Mouse (Mus musculus): Measurements from ENCODE around the gene Fam89b.

Fam89b gene

GRCm38 (mm10) chr19:5739446-5739845, 10.0 kb upstream of the Fam89b start:
- DNase-seq (ENCODE audit: low spot score in 2 of 2): no peak

DNA sequence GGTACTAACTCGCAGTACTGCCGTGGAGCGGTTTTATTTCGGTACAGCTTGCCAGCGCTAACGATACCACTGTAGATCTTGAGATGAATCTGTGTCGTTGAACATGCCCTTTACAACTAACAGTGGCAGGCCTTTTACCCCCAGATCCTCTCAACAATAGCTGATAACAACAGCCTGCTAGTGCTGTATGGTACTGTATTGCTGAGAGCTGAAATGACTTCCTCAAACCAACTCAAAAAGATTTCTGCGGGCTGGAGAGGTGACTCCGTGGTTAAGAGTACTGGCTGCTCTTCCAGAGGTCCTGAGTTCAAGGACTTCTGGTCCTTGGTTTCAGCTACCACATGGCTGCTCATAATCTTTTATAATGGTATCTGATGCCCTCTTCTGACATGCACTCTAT, 4.9 kb upstream of the Fam89b start:
- no peak for DNase-seq (ENCODE audit: low spot score in 2 of 2)

- DNase-seq (ENCODE audit: low spot score in 2 of 2): peak; percentile 96
Observed at GRCm38 (mm10) chr19:5731264-5731978, 2.0 kb upstream of the Fam89b start.

GRCm38 (mm10) chr19:5730314-5731186, 1.1 kb upstream of the Fam89b start:
- peak; percentile 49 to 59 for DNase-seq (ENCODE audit: low spot score in 2 of 2)

DNA sequence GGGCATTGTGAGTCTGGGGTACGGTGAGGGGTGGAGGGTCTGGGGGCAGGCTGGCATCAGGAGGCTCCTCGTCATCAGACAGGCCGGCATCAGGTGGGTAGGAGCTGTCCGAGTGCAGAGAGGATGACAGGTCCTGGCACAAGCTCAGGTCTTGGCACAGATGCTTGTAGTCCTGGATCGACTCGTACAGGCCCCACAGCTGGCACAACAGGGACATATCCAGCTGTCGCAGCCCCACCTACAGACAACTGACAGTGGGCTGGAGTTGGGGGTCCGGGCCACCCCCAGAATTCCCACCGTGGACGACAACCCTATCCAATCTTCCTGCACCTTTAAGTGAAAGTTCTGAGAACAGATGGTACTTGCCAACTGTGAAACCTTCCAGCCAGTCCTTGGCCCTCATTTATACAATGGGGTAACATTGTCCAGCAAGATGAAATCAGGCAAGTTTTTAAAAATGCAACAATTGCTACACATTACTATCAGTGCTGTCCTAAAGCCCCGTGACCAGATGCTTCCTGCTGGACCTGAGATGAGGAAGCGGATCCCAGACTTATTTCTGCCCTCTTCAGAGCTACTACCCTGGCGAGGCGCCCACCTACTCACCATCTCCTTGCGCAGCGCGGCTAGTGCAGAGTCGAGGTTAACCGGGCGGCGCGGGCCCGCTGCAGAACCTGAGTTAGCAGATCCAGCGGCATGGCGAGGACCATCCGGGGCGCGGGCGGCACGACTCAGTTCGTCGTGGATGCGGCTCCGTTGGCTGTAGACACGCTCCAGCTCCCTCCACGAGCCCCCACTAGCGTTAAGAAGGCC, 616 bp downstream of the Fam89b start:
- peak; percentile 81 to 82 for DNase-seq (ENCODE audit: low spot score in 2 of 2)

- DNase-seq (ENCODE audit: low spot score in 2 of 2): peak; percentile 84 to 91
Observed at GRCm38 (mm10) chr19:5727701-5728100, 1.8 kb downstream of the Fam89b start.

DNA sequence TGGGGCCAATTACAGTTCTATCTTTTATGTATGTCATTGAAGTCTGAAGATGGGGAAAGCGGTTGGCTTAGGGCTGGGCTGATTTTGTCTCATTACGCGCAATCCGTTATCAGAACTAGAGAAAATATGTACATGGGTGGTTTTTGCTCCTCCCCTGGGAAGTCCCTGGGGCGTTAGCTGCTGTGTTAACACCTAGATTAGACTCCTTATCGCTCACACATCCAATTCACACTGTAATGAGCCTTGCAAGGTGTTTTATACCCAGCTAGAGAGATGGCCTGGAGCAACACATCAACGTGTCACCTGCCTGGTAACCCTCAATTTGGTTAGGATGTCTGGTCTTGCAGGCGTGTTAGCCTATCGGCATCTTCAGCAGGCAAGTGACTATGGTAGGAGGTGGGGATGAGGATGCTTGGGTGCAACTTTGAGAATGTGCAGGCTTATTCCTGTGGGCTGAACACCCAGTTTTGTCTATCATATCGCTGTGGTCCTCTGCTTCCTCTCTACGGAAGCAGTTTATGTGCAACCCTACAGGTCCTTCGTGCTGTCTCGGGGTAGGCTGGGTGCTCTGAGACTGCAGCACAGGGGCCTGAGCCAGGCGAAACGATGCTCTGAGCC, 2.4 kb downstream of the Fam89b start:
- DNase-seq (ENCODE audit: low spot score in 2 of 2): no peak

GRCm38 (mm10) chr19:5725767-5726515, 3.5 kb downstream of the Fam89b start, which contains the start of gene Ehbp1l1:
Gene Ehbp1l1, minus strand, starts transcription at chr19:5726317.
- DNase-seq (ENCODE audit: low spot score in 2 of 2): no peak

- DNase-seq (ENCODE audit: low spot score in 2 of 2): no peak
Observed at GRCm38 (mm10) chr19:5725029-5725707, 4.3 kb downstream of the Fam89b start.

GRCm38 (mm10) chr19:5724549-5724941, 4.9 kb downstream of the Fam89b start:
- peak in 1 of 2 experiments; percentile 63 for DNase-seq (ENCODE audit: low spot score in 2 of 2)

DNA sequence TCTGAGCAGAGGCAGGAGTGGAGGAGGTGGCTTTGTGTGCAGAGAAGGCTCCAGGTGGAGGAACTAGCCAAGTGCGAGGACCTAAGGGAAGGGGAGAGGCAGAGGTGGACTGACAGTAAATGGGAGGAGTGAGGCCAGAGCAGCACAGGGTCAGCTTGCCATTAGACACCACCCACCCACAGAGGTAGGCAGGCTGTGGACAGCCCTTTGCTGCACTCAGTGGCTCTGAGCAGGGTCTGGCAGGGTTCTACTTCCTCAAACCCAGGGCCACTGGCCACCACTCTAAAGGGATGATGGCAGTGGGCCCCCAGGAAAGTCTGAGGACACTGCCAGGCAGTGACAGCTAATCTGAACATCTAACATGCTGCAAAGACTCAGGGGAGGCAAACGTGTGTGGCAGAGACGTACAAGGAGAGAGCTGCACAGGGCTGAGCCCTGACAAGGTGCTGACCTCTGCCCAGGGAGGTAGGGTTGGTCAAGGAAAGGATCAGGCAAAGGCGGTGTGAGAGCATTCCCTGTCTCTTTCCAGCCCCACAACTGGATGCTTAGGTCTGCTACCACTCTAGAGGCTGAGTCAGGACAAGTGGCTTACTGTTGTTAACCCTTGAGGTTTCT, 5.4 kb downstream of the Fam89b start:
- no peak for DNase-seq (ENCODE audit: low spot score in 2 of 2)

- DNase-seq (ENCODE audit: low spot score in 2 of 2): no peak
Observed at GRCm38 (mm10) chr19:5722848-5723425, 6.5 kb downstream of the Fam89b start.

DNA sequence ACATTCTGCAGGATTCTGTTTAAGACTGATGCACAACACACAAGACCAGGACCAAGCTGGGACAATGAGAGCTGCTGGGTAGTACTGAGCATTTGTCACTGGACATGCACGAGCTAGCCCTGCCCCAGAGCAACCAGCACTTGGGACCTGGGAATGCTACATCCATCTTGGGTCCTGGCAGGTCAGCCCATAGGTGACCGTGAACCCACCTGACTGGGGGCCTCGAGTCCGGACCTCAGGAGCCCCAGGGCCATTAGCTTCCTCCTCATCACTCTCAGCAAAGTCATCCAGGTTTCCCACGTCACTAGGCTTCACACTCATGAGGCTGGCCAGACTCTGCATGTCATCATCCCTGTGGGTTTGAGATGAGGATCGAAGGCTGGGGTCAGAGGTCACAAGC, 8.2 kb downstream of the Fam89b start:
- no peak for DNase-seq (ENCODE audit: low spot score in 2 of 2)

GRCm38 (mm10) chr19:5716955-5717354, 12.5 kb downstream of the Fam89b start:
- DNase-seq (ENCODE audit: low spot score in 2 of 2): peak; percentile 59 to 60

DNA sequence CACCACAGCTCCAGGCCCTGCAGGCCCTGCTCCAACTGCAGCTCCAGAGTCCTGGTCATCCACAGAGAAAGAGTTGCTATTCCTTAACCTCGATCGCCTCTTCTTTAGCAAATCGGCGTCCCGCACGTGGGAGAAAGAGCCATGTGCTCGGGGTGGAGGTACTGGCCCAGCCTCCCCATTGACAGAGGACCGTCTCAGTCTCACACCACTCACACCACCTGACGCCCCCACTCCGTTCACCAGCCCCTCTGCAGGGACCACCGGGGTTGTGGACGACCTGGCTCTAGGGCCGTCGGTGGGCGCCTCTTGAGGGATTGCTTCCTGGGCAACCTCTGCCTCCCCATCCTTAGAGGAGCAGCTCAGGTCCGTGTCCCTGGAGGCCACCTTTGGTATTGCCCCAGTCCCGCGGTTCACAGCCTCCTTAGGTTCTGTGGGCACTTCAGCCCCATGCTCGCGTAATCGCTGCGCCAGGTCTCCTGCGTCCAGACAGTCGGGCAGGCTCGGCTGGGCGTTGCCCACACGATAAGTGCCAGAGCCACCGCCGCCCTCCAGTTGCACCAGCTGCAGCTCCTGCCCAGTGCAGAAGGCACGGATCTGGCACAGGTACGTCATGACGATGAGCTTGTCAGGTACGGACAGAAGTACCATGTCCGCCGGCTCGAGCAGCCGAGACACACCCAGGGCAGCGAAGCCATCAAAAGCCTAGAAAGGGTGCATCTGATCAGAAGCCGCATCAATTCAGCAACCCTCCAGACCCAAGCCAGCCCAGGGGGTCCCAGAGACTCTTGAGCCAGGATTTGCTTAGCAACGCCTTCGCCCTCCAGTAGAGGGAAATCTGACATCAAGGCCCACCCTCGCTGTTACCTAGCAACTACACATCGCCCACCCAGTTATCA, 13.4 kb downstream of the Fam89b start:
- peak; percentile 80 to 82 for DNase-seq (ENCODE audit: low spot score in 2 of 2)

DNA sequence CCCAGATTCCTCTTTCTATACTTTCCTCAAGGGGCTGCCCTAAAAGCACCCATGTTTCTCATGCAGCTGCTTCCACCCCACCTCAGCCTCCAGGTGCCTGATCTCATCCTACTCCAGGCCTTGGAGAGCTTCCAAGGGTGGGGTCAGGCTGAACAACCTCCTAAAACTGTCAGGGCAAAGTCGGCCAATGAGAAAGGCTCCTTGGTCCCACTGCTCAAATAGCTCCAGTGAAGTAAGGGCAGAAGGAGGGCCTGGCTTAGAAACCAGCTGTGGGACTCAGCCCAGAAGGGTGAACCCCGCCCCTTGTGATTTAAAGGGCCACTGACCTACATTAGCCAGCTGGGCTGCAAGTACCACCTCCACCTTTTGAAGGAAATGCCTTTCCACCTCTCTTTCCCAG, 15.7 kb downstream of the Fam89b start:
- peak in 1 of 2 experiments; percentile 67 for DNase-seq (ENCODE audit: low spot score in 2 of 2)

GRCm38 (mm10) chr19:5713255-5713654, 16.2 kb downstream of the Fam89b start:
- no peak for DNase-seq (ENCODE audit: low spot score in 2 of 2)

- peak in 1 of 2 experiments; percentile 36 for DNase-seq (ENCODE audit: low spot score in 2 of 2)
Observed at GRCm38 (mm10) chr19:5711907-5712460, 17.5 kb downstream of the Fam89b start.
